Mouse (Mus musculus) thymus, adult 2 months (tissue): ENCODE measurements around the gene Aknad1. TPM values are rescaled to one million over a fixed set of nuclear protein-coding genes. Genes with fewer than 3 reads are reported as not detected.

Experiments
- DNase-seq: peaks from one replicate; pipeline ENCODE4 v3.0.0; 2021
- H3K27ac ChIP-seq: fragments of 200-500 bp; 2 replicates; pipeline ENCODE4 v1.5.1; 2012; ENCODE audit warnings: low read length, control low read depth; ENCODE audit not compliant: control insufficient read depth, insufficient read depth
- H3K27me3 ChIP-seq: fragments of 200-500 bp; 2 replicates; pipeline ENCODE4 v1.6.1; 2012; ENCODE audit warnings: mild to moderate bottlenecking, low read length, moderate library complexity, mixed read lengths; ENCODE audit not compliant: control insufficient read depth, insufficient read depth
- H3K36me3 ChIP-seq: fragments of 200-500 bp; 2 replicates; pipeline ENCODE4 v1.6.1; 2012; ENCODE audit warnings: mild to moderate bottlenecking, low read length, moderate library complexity; ENCODE audit not compliant: control insufficient read depth, insufficient read depth
- H3K4me1 ChIP-seq: fragments of 200-500 bp; replicated peaks from 2 replicates; pipeline ENCODE4 v1.6.1; 2012; ENCODE audit warnings: low read length; ENCODE audit not compliant: control insufficient read depth, insufficient read depth
- H3K4me3 ChIP-seq: fragments of 200-500 bp; 2 replicates; pipeline ENCODE4 v1.5.1; 2012; ENCODE audit warnings: mild to moderate bottlenecking, low read length, control low read depth, moderate library complexity; ENCODE audit not compliant: control insufficient read depth, insufficient read depth
- CTCF ChIP-seq: fragments of 200-500 bp; IDR thresholded peaks from 2 replicates; pipeline ENCODE4 v1.5.1; 2012; ENCODE audit warnings: mild to moderate bottlenecking, control low read depth, low read length, moderate library complexity, borderline replicate concordance; ENCODE audit not compliant: control insufficient read depth, poor library complexity, insufficient read depth; ENCODE audit errors: extremely low read depth
- POLR2A ChIP-seq: fragments of 200-500 bp; IDR thresholded peaks from 2 replicates; pipeline ENCODE4 v1.6.1; 2012; ENCODE audit warnings: mild to moderate bottlenecking, low read length, control low read depth, moderate library complexity; ENCODE audit not compliant: control insufficient read depth, poor library complexity, insufficient read depth; ENCODE audit errors: extremely low read depth
- WGBS: fragments of 180-500 bp; shearing (Covaris S2); methylation state at CpG from one replicate; pipeline ENCODE4 v1.1.7; 2018; 5-methylcytosine and 5-hydroxymethylcytosine counted together
- polyA plus RNA-seq: library from polyadenylated mRNA; depleted of rRNA; stranded (reverse); fragments of >200 nt; gene quantifications from 2 replicates; pipeline ENCODE4 v1.2.3, GENCODE M21; 2012

The Aknad1 gene
- polyA plus RNA-seq, 1 experiment: 0.05 TPM

GRCm38 (mm10) chr3:108737761-108738160, 1.7 kb upstream of the Aknad1 start:
- H3K4me1 ChIP-seq: no peaks in the 10 kb centered on the region

GRCm38 (mm10) chr3:108744060-108744459, 4.6 kb downstream of the Aknad1 start:
- Histone ChIP-seq H3K27ac (no peak overlapping the region), H3K4me3 (no peak overlapping the region), H3K36me3 (no peaks in the 10 kb centered on the region), H3K4me1 (no peaks in the 10 kb centered on the region), H3K27me3 (no peaks in the 10 kb centered on the region)
- 91% methylated on average over 4 of the region's 4 CpGs for WGBS
- no peak for DNase-seq
- no peak for TF ChIP-seq CTCF
- no peak for TF ChIP-seq POLR2A

More at GRCm38 (mm10) chr3:108737761-108738160, 1.7 kb upstream of the Aknad1 start:
- H3K36me3 ChIP-seq: no peaks in the 10 kb centered on the region
- no peak for DNase-seq
- no peak overlapping the region for H3K4me3 ChIP-seq
- no peaks in the 10 kb centered on the region for H3K27me3 ChIP-seq
- H3K27ac ChIP-seq: no peak overlapping the region
- WGBS: 74% methylated on average over 3 of the region's 3 CpGs
- no peak for TF ChIP-seq POLR2A
- TF ChIP-seq CTCF: no peak

- H3K27ac ChIP-seq: no peak overlapping the region
- TF ChIP-seq CTCF: no peak
- no peak for TF ChIP-seq POLR2A
- no peak overlapping the region for H3K4me3 ChIP-seq
- no peaks in the 10 kb centered on the region for H3K36me3 ChIP-seq
- DNase-seq: no peak
- 85% methylated on average over 6 of the region's 6 CpGs for WGBS
- H3K4me1 ChIP-seq: no peaks in the 10 kb centered on the region
- no peaks in the 10 kb centered on the region for H3K27me3 ChIP-seq
These were observed 11.6 kb downstream of the Aknad1 start for GRCm38 (mm10) chr3:108751061-108751460.

- WGBS: 80% methylated on average over 6 of the region's 6 CpGs
- no peaks in the 10 kb centered on the region for H3K36me3 ChIP-seq
- H3K4me3 ChIP-seq: no peak overlapping the region
- no peaks in the 10 kb centered on the region for H3K4me1 ChIP-seq
- no peak overlapping the region for H3K27ac ChIP-seq
- no peak for DNase-seq
- no peaks in the 10 kb centered on the region for H3K27me3 ChIP-seq
- no peak for TF ChIP-seq POLR2A
These were observed 12.2 kb downstream of the Aknad1 start for GRCm38 (mm10) chr3:108751691-108752090.

- TF ChIP-seq POLR2A: no peak
- no peak for TF ChIP-seq CTCF
- no peak overlapping the region for H3K4me3 ChIP-seq
- no peaks in the 10 kb centered on the region for H3K36me3 ChIP-seq
- DNase-seq: no peak
- WGBS: 88% methylated on average over 1 of the region's 1 CpGs
- no peak overlapping the region for H3K27ac ChIP-seq
- no peaks in the 10 kb centered on the region for H3K4me1 ChIP-seq
- H3K27me3 ChIP-seq: no peaks in the 10 kb centered on the region
These were observed 15.1 kb downstream of the Aknad1 start for GRCm38 (mm10) chr3:108754541-108754940.

- no peak for DNase-seq
- H3K4me3 ChIP-seq: no peak overlapping the region
- WGBS: 86% methylated on average over 2 of the region's 2 CpGs
- no peak overlapping the region for H3K27ac ChIP-seq
- no peaks in the 10 kb centered on the region for H3K27me3 ChIP-seq
- TF ChIP-seq POLR2A: no peak
- TF ChIP-seq CTCF: no peak
- no peaks in the 10 kb centered on the region for H3K4me1 ChIP-seq
- H3K36me3 ChIP-seq: no peaks in the 10 kb centered on the region
These were observed 16.1 kb downstream of the Aknad1 start for GRCm38 (mm10) chr3:108755542-108755941.

- Histone ChIP-seq H3K27me3 (no peaks in the 10 kb centered on the region), H3K4me3 (no peak overlapping the region), H3K27ac (no peak overlapping the region), H3K4me1 (no peaks in the 10 kb centered on the region), H3K36me3 (no peaks in the 10 kb centered on the region)
- TF ChIP-seq POLR2A: no peak
- TF ChIP-seq CTCF: no peak
- WGBS: 81% methylated on average over 1 of the region's 1 CpGs
- DNase-seq: no peak
These were observed 16.7 kb downstream of the Aknad1 start for GRCm38 (mm10) chr3:108756131-108756530.
